Mouse (Mus musculus): ENCODE data around the gene Antxr1. TPM values are rescaled to one million over a fixed set of nuclear protein-coding genes. Genes with fewer than 3 reads are reported as not detected.

The Antxr1 gene
- polyA plus RNA-seq, 1 experiment from 2014 or later = 20.5 TPM

- no peak overlapping the region for H3K9ac ChIP-seq
- ATAC-seq (ENCODE audit: insufficient number of reproducible peaks, insufficient read depth, low FRiP score, low TSS enrichment, low read depth) = no peak
- H3K9me3 ChIP-seq = peaks cover 6% of the 10 kb centered on the region
- H3K27ac ChIP-seq = peak overlapping the region; percentile 55
- 14% methylated on average over 7 of the region's 7 CpGs for WGBS
- peaks cover 50% of the 10 kb centered on the region for H3K36me3 ChIP-seq
- peaks cover 43% of the 10 kb centered on the region for H3K4me1 ChIP-seq
- H3K27me3 ChIP-seq = no peaks in the 10 kb centered on the region
- H3K4me2 ChIP-seq = no peak overlapping the region
- no peak overlapping the region for H3K4me3 ChIP-seq
Measured at GRCm38 (mm10) chr6:87270452-87270851, 65.2 kb downstream of the Antxr1 start.

DNA sequence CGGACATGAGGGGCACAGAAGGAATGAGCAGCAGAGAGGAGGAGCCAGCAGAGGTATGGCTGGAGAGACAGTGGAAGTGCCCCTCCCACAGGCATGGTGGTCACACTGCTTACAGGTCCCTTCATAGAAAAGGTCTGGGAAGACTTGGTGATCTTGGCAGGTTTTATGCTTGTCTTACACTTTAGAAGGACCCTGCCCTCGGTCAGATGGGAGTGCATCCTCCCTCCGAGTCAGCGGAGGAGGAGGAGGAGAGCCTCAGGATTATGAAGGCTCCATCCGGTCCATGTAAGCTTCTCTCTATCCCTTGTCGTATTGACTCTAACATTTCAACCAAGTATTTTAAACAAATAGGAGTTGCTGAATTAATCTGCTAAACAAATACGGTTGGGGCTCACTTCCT is 65.7 kb downstream of the Antxr1 start:
- Histone ChIP-seq H3K9me3 (peaks cover 6% of the 10 kb centered on the region), H3K9ac (no peak overlapping the region), H3K4me1 (peaks cover 43% of the 10 kb centered on the region), H3K4me3 (no peak overlapping the region), H3K4me2 (no peak overlapping the region), H3K27me3 (no peaks in the 10 kb centered on the region), H3K36me3 (peaks cover 45% of the 10 kb centered on the region), H3K27ac (peak overlapping the region; percentile 55)
- 48% methylated on average over 7 of the region's 7 CpGs for WGBS
- no peak for ATAC-seq (ENCODE audit: insufficient number of reproducible peaks, insufficient read depth, low FRiP score, low TSS enrichment, low read depth)

GRCm38 (mm10) chr6:87262666-87263065 is 73.0 kb downstream of the Antxr1 start:
- no peak overlapping the region for H3K4me3 ChIP-seq
- H3K9me3 ChIP-seq = no peaks in the 10 kb centered on the region
- H3K9ac ChIP-seq = no peak overlapping the region
- peaks cover 23% of the 10 kb centered on the region for H3K4me1 ChIP-seq
- peaks cover 49% of the 10 kb centered on the region for H3K36me3 ChIP-seq
- no peaks in the 10 kb centered on the region for H3K27me3 ChIP-seq
- H3K27ac ChIP-seq = no peak overlapping the region
- 51% methylated on average over 2 of the region's 2 CpGs for WGBS
- no peak for ATAC-seq (ENCODE audit: insufficient number of reproducible peaks, insufficient read depth, low FRiP score, low TSS enrichment, low read depth)
- H3K4me2 ChIP-seq = no peak overlapping the region

DNA sequence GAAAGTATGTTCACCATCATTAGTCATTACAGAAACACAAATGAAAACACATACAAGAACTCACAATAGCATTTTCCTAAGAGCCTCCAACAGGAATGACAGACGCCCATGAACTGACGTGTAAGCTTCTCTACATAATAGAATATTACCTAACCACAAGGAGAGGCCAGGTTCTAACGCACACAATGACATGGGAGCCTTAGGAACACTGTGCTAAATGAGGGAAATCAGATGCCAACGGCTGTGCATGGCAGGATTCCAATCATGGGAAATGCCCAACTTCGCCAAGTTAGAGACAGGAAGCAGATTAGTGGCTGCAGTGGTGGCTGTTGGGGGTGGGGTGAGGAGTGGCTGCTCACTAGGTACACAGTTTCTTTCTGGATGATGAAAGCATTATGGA is 76.6 kb downstream of the Antxr1 start:
- no peak overlapping the region for H3K9ac ChIP-seq
- peaks cover 45% of the 10 kb centered on the region for H3K36me3 ChIP-seq
- no peaks in the 10 kb centered on the region for H3K27me3 ChIP-seq
- peak overlapping the region; percentile 75 for H3K27ac ChIP-seq
- ATAC-seq (ENCODE audit: insufficient number of reproducible peaks, insufficient read depth, low FRiP score, low TSS enrichment, low read depth) = 0 out of 2 replicates have a peak, but pooled peaks have one; percentile 34
- H3K4me1 ChIP-seq = peaks cover 46% of the 10 kb centered on the region
- no peaks in the 10 kb centered on the region for H3K9me3 ChIP-seq
- H3K4me2 ChIP-seq = no peak overlapping the region
- no peak overlapping the region for H3K4me3 ChIP-seq
- WGBS = 39% methylated on average over 5 of the region's 5 CpGs

GRCm38 (mm10) chr6:87257981-87258775 is 77.4 kb downstream of the Antxr1 start:
- peak; percentile 27; the same call in 1 of the 2 replicates for ATAC-seq (ENCODE audit: insufficient number of reproducible peaks, insufficient read depth, low FRiP score, low TSS enrichment, low read depth)
- WGBS = 38% methylated on average over 7 of the region's 7 CpGs
- H3K9ac ChIP-seq = no peak overlapping the region
- no peaks in the 10 kb centered on the region for H3K27me3 ChIP-seq
- peaks cover 46% of the 10 kb centered on the region for H3K4me1 ChIP-seq
- no peak overlapping the region for H3K4me3 ChIP-seq
- H3K36me3 ChIP-seq = peaks cover 43% of the 10 kb centered on the region
- no peak overlapping the region for H3K4me2 ChIP-seq
- no peaks in the 10 kb centered on the region for H3K9me3 ChIP-seq
- peak overlapping the region; percentile 75 for H3K27ac ChIP-seq

GRCm38 (mm10) chr6:87257471-87257870 is 78.2 kb downstream of the Antxr1 start:
- peak overlapping the region; percentile 75 for H3K27ac ChIP-seq
- H3K4me1 ChIP-seq = peaks cover 46% of the 10 kb centered on the region
- H3K9ac ChIP-seq = no peak overlapping the region
- no peaks in the 10 kb centered on the region for H3K27me3 ChIP-seq
- H3K9me3 ChIP-seq = no peaks in the 10 kb centered on the region
- H3K4me3 ChIP-seq = no peak overlapping the region
- no peak for ATAC-seq (ENCODE audit: insufficient number of reproducible peaks, insufficient read depth, low FRiP score, low TSS enrichment, low read depth)
- H3K36me3 ChIP-seq = peaks cover 36% of the 10 kb centered on the region
- WGBS = 72% methylated on average over 4 of the region's 4 CpGs
- H3K4me2 ChIP-seq = no peak overlapping the region

DNA sequence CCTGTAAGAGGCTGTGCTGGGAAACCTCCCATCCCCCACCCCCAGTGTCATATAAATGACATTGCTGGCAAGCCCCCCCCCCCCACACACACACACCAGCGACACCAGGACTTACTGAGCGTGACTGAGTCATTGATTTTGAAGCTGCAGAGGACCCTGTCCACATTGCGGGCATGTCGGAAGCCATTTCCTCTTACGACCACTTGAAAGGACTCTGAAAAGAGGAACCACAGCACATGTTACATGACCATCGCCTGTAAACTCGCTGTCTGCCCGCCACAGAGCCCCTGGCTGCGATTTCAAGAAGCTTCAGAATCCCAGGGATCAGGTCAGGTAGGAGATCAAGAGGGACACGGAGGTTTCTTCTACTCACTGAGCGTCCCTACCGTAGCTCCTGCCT is 80.0 kb downstream of the Antxr1 start:
- H3K4me1 ChIP-seq = peaks cover 59% of the 10 kb centered on the region
- H3K4me3 ChIP-seq = no peak overlapping the region
- no peak overlapping the region; the same call in 1 of the 2 replicates for H3K27ac ChIP-seq
- H3K9me3 ChIP-seq = no peaks in the 10 kb centered on the region
- no peak overlapping the region for H3K9ac ChIP-seq
- no peak for ATAC-seq (ENCODE audit: insufficient number of reproducible peaks, insufficient read depth, low FRiP score, low TSS enrichment, low read depth)
- no peak overlapping the region for H3K4me2 ChIP-seq
- no peaks in the 10 kb centered on the region for H3K27me3 ChIP-seq
- 69% methylated on average over 12 of the region's 12 CpGs for WGBS
- H3K36me3 ChIP-seq = peaks cover 26% of the 10 kb centered on the region

GRCm38 (mm10) chr6:87254756-87255155 is 80.9 kb downstream of the Antxr1 start:
- H3K4me2 ChIP-seq = no peak overlapping the region
- peaks cover 60% of the 10 kb centered on the region for H3K4me1 ChIP-seq
- no peak overlapping the region for H3K4me3 ChIP-seq
- H3K27ac ChIP-seq = peak overlapping the region; percentile 60; the same call in 1 of the 2 replicates
- no peaks in the 10 kb centered on the region for H3K9me3 ChIP-seq
- H3K27me3 ChIP-seq = no peaks in the 10 kb centered on the region
- peaks cover 29% of the 10 kb centered on the region for H3K36me3 ChIP-seq
- WGBS = 29% methylated on average over 7 of the region's 7 CpGs
- no peak for ATAC-seq (ENCODE audit: insufficient number of reproducible peaks, insufficient read depth, low FRiP score, low TSS enrichment, low read depth)
- no peak overlapping the region for H3K9ac ChIP-seq

- 65% methylated on average over 5 of the region's 5 CpGs for WGBS
- no peak for ATAC-seq (ENCODE audit: insufficient number of reproducible peaks, insufficient read depth, low FRiP score, low TSS enrichment, low read depth)
- Histone ChIP-seq H3K4me2 (no peak overlapping the region), H3K9me3 (no peaks in the 10 kb centered on the region), H3K4me1 (peaks cover 47% of the 10 kb centered on the region), H3K27me3 (no peaks in the 10 kb centered on the region), H3K4me3 (no peak overlapping the region), H3K36me3 (peaks cover 32% of the 10 kb centered on the region), H3K27ac (peak overlapping the region; percentile 33; the same call in 1 of the 2 replicates), H3K9ac (no peak overlapping the region)
Measured at GRCm38 (mm10) chr6:87251716-87252115, 83.9 kb downstream of the Antxr1 start.

DNA sequence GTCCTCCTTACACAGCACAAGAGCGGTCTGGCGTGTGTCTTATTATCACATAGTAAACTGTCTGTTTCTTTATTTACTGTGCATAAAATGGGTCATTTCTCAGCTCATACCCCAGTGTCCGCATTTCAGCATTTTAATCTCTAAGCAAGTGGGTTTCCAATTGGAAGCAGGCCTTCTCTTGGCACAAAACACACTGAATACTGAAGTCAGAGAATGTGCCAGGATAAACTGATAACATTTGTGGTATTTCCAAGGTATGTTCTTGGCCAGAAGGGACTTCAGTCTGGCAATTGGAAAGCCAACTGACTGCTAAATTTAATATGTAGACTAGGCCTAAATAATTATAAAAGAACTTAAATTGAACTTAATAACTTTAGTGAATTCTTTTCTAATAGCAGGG is 84.9 kb downstream of the Antxr1 start:
- no peak overlapping the region for H3K4me3 ChIP-seq
- 84% methylated on average over 3 of the region's 3 CpGs for WGBS
- no peak overlapping the region for H3K4me2 ChIP-seq
- H3K9ac ChIP-seq = no peak overlapping the region
- ATAC-seq (ENCODE audit: insufficient number of reproducible peaks, insufficient read depth, low FRiP score, low TSS enrichment, low read depth) = no peak
- no peak overlapping the region for H3K27ac ChIP-seq
- H3K27me3 ChIP-seq = no peaks in the 10 kb centered on the region
- H3K36me3 ChIP-seq = peaks cover 31% of the 10 kb centered on the region
- peaks cover 41% of the 10 kb centered on the region for H3K4me1 ChIP-seq
- no peaks in the 10 kb centered on the region for H3K9me3 ChIP-seq

DNA sequence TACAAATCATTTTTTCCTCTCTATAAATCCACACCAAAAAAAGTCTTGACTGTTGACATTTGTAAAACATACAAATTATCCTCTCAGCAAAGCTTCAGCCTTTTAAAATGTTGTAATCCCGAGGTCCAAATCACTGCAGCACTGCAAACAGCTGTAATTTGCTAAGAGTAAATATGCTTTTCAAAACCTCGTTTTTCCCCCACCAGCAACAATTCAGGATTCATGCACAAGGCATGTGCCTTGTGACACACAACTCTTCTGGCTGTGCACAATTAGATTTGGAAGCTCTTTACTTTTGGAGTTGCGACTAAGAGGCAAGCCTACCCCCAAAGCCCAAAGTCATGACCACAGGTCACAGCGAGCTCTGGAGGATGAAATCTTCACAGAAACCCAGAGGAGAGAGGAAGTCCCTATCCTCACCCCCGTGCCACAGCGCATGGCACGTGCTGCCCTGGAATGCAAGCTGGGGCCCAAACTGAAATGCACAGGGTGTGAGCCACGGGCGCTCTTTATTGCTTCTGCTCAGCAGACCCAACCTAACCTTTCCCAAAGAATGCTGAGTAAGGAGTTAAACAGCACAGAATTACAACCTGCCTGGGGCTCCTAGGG is 87.3 kb downstream of the Antxr1 start:
- no peak overlapping the region for H3K4me3 ChIP-seq
- H3K4me1 ChIP-seq = peaks cover 45% of the 10 kb centered on the region
- peak overlapping the region; percentile 62 for H3K27ac ChIP-seq
- ATAC-seq (ENCODE audit: insufficient number of reproducible peaks, insufficient read depth, low FRiP score, low TSS enrichment, low read depth) = no peak
- H3K9ac ChIP-seq = no peak overlapping the region
- no peaks in the 10 kb centered on the region for H3K9me3 ChIP-seq
- H3K36me3 ChIP-seq = peaks cover 17% of the 10 kb centered on the region
- H3K4me2 ChIP-seq = no peak overlapping the region
- 68% methylated on average over 9 of the region's 9 CpGs for WGBS
- H3K27me3 ChIP-seq = no peaks in the 10 kb centered on the region

Data from embryonic facial prominence, embryonic 13.5 days (tissue).